Mouse (Mus musculus): ENCODE data around the gene U2surp. TPM values are rescaled to one million over a fixed set of nuclear protein-coding genes. Genes with fewer than 3 reads are reported as not detected.

The U2surp gene
- 113 and 122 TPM in 2 replicates for polyA plus RNA-seq (2015; fragmentation: Nextera tagmentation; extraction: Ambion mirVana)

- no peaks in the 10 kb centered on the region for H3K27me3 ChIP-seq
- H3K9me3 ChIP-seq = no peaks in the 10 kb centered on the region
- under 1% methylated on average over 74 of the region's 74 CpGs for WGBS
- peaks cover 28% of the 10 kb centered on the region for H3K4me1 ChIP-seq (replicated peaks)
- peak within 1 kb of the TSS; percentile 89 for H3K4me3 ChIP-seq
- no peaks in the 10 kb centered on the region for H3K36me3 ChIP-seq
- peak within 1 kb of the TSS; percentile 96 for H3K4me2 ChIP-seq
- peak within 1 kb of the TSS; percentile 95 for H3K9ac ChIP-seq
- ATAC-seq (ENCODE audit: low FRiP score, low read depth) = peak; percentile 96
- H3K27ac ChIP-seq (replicated peaks) = peak within 1 kb of the TSS; percentile 92
These were observed at the start of gene U2surp for GRCm38 (mm10) chr9:95511472-95512330. TSS of gene U2surp (minus strand) at chr9:95511996.

GRCm38 (mm10) chr9:95559936-95560735 is 48.3 kb upstream of the U2surp start:
- peaks cover 7% of the 10 kb centered on the region for H3K27me3 ChIP-seq
- H3K27ac ChIP-seq (replicated peaks) = peak overlapping the region; percentile 85
- no peaks in the 10 kb centered on the region for H3K36me3 ChIP-seq
- WGBS = 15% methylated on average over 64 of the region's 78 CpGs
- peak overlapping the region; percentile 71 for H3K9ac ChIP-seq
- peak; percentile 79 for ATAC-seq (ENCODE audit: low FRiP score, low read depth)
- H3K4me2 ChIP-seq = peak overlapping the region; percentile 92
- H3K9me3 ChIP-seq = no peaks in the 10 kb centered on the region
- peak overlapping the region; percentile 75 for H3K4me3 ChIP-seq
- peaks cover 21% of the 10 kb centered on the region for H3K4me1 ChIP-seq (replicated peaks)

DNA sequence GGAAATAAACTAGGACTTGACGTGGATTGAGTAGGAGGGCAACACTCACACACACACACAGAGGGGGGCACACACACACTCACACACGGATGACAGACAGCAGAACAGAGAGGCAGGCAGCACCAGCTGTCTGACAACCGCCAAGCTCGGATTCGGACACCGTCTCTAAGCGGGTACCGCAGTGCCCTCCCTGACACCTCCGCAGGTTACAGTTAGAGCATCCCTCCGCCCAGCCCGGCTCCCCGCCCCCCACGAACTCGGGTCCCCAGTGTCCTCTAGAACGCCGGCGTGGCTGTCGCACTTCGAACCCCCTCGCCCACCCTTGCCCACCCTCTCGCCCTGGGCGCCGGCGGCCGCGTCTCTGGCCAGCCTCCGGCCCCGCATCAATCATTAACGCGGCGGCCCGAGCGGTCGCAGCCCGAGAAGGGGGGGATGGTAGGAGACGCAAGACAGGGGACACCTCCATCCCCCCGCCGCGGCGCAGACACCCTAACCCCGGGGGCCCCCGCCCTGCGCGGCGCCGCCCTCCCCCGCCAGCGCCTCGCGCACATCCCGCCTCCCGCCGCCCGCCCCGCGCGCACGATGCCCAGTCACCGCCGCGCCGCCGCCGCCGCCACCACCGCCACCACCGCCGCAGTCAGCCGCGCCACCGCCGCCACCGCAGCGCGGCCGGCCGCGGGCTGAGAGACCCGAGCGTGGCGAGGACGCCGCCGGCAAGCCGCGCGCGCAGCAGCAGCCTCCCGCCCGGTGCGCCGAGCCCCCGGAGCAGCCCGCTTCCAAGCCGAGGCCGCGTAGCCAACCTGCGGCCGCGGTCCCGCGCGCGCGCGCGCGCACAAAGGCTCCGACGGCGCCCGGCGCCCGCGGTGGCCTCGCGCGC is 47.5 kb upstream of the U2surp start, which contains the start of gene Paqr9:
TSS of gene Paqr9 (plus strand) at position 599 of the 877 bp plus-strand sequence.
- Histone ChIP-seq H3K4me2 (peak within 1 kb of the TSS; percentile 92), H3K9ac (peak within 1 kb of the TSS; percentile 71), H3K36me3 (no peaks in the 10 kb centered on the region), H3K9me3 (no peaks in the 10 kb centered on the region), H3K4me1 (replicated peaks) (peaks cover 21% of the 10 kb centered on the region), H3K4me3 (peak within 1 kb of the TSS; percentile 75), H3K27ac (replicated peaks) (peak within 1 kb of the TSS; percentile 85), H3K27me3 (peaks cover 7% of the 10 kb centered on the region)
- ATAC-seq (ENCODE audit: low FRiP score, low read depth) = peak; percentile 72
- under 1% methylated on average over 74 of the region's 118 CpGs for WGBS

DNA sequence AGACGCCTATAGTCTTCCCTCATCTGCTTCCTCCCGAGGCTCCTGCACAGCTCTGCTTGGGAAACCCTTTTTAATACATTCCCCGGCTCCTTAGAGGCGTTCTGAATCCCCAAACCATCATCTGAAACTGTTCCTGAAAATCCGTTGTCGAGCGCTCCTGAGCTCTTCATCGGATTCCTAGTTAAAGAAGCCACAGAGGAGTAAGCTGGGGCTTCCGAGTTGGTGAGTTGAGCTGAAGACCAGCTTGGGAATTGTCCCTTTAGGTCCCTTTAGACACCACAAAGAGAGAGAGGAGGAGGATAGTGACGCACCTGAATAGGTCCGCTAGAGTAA is 46.9 kb upstream of the U2surp start:
- Histone ChIP-seq H3K4me1 (replicated peaks) (peaks cover 21% of the 10 kb centered on the region), H3K27ac (replicated peaks) (peak overlapping the region; percentile 85), H3K4me2 (peak overlapping the region; percentile 92), H3K4me3 (peak overlapping the region; percentile 75), H3K27me3 (peaks cover 7% of the 10 kb centered on the region), H3K9me3 (no peaks in the 10 kb centered on the region), H3K36me3 (no peaks in the 10 kb centered on the region), H3K9ac (peak overlapping the region; percentile 71)
- ATAC-seq (ENCODE audit: low FRiP score, low read depth) = no peak
- WGBS = 6% methylated on average over 11 of the region's 11 CpGs

DNA sequence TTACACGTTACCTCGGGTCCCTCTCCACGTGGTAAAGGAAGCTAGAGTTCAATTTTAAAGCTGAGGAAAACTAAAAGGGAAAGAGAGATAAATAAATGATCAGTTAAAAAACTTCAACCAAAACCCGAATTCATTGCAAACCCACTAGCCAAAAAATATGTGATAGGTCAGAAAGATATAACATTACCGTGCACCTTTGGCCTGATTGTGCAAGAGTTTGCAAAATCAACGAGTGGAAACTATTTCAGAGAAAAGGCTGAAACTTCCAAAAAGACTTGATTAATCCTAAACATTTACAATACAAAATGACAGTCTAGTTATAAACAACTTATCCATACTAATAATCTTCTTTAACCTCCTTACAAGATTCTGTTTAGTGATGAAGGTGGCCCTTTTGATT is 45.9 kb upstream of the U2surp start:
- H3K36me3 ChIP-seq = no peaks in the 10 kb centered on the region
- no peak overlapping the region for H3K27ac ChIP-seq (replicated peaks)
- ATAC-seq (ENCODE audit: low FRiP score, low read depth) = no peak
- no peaks in the 10 kb centered on the region for H3K9me3 ChIP-seq
- H3K4me3 ChIP-seq = no peak overlapping the region
- peaks cover 7% of the 10 kb centered on the region for H3K27me3 ChIP-seq
- H3K4me2 ChIP-seq = no peak overlapping the region
- 74% methylated on average over 6 of the region's 6 CpGs for WGBS
- peaks cover 16% of the 10 kb centered on the region for H3K4me1 ChIP-seq (replicated peaks)
- H3K9ac ChIP-seq = no peak overlapping the region

GRCm38 (mm10) chr9:95556067-95556512 is 44.3 kb upstream of the U2surp start:
- 92% methylated on average over 4 of the region's 4 CpGs for WGBS
- Histone ChIP-seq H3K27ac (replicated peaks) (no peak overlapping the region), H3K4me3 (no peak overlapping the region), H3K36me3 (no peaks in the 10 kb centered on the region), H3K4me1 (replicated peaks) (peaks cover 12% of the 10 kb centered on the region), H3K27me3 (peaks cover 4% of the 10 kb centered on the region), H3K9me3 (no peaks in the 10 kb centered on the region), H3K4me2 (no peak overlapping the region), H3K9ac (no peak overlapping the region)
- no peak for ATAC-seq (ENCODE audit: low FRiP score, low read depth)

DNA sequence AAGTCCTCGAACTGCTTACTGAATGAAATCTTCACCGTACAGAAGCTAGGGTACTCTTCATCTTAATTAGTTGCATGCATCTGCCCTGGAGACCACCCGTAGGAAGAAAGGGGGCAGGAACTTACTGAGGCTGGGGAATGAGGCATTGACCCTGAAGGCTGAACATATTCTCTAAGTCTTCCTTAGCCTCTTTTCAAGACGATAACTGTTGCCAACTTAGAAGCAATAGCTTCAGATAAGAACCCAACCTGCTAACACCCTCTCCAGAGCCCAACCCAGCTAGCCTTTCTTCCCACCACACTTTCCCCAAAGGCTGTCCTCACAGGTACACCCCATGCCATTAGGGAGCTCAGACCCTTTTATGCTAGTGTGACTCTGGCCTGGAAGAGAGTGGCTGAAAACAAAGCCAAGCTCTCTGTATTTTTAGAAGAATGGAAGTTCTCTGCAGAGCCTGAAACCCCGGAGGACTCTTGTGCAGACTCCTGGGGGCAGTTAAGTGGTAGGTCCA is 43.5 kb upstream of the U2surp start:
- Histone ChIP-seq H3K4me1 (replicated peaks) (peaks cover 4% of the 10 kb centered on the region), H3K9me3 (no peaks in the 10 kb centered on the region), H3K9ac (no peak overlapping the region), H3K27ac (replicated peaks) (no peak overlapping the region), H3K27me3 (no peaks in the 10 kb centered on the region; the same call in 1 of the 2 replicates), H3K4me2 (no peak overlapping the region), H3K36me3 (no peaks in the 10 kb centered on the region), H3K4me3 (no peak overlapping the region)
- ATAC-seq (ENCODE audit: low FRiP score, low read depth) = no peak
- WGBS = 71% methylated on average over 5 of the region's 5 CpGs

- H3K4me2 ChIP-seq = no peak overlapping the region
- ATAC-seq (ENCODE audit: low FRiP score, low read depth) = no peak
- no peaks in the 10 kb centered on the region for H3K9me3 ChIP-seq
- no peaks in the 10 kb centered on the region; the same call in 1 of the 2 replicates for H3K27me3 ChIP-seq
- no peak overlapping the region for H3K27ac ChIP-seq (replicated peaks)
- no peak overlapping the region for H3K4me3 ChIP-seq
- no peak overlapping the region for H3K9ac ChIP-seq
- WGBS = 85% methylated on average over 18 of the region's 18 CpGs
- no peaks in the 10 kb centered on the region for H3K36me3 ChIP-seq
- H3K4me1 ChIP-seq (replicated peaks) = peaks cover 4% of the 10 kb centered on the region; the same call in 1 of the 2 replicates
These were observed 42.7 kb upstream of the U2surp start for GRCm38 (mm10) chr9:95554231-95555221.

DNA sequence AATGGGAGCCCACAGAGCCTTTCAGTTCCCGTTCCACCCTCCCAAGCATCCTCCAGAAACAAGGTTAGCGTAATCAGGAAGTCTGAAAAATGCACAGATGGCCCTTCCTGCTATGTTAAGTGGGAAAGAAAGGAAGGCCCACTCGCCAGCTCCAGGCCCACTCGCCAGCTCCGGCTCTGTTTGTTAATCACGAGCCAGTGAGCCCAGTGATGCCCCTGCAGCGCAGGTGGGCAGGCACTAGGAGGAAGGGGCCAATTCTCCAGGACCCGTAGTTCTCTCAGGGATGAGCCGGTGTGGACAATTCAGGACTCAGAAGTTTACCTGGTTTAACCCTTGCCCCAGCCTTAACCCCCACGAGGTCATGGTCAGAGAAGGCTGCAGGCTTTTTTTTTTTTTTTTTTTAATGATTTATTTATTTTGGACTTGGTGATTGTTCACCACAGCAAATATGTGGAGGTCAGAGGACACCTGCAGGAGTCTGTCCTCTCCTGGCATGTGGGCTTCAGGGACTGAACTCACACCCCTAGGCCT is 40.4 kb upstream of the U2surp start:
- no peak for ATAC-seq (ENCODE audit: low FRiP score, low read depth)
- Histone ChIP-seq H3K9ac (no peak overlapping the region), H3K4me2 (no peak overlapping the region), H3K4me3 (no peak overlapping the region), H3K4me1 (replicated peaks) (no peaks in the 10 kb centered on the region), H3K9me3 (no peaks in the 10 kb centered on the region), H3K36me3 (no peaks in the 10 kb centered on the region), H3K27me3 (no peaks in the 10 kb centered on the region), H3K27ac (replicated peaks) (no peak overlapping the region)
- WGBS = 77% methylated on average over 10 of the region's 10 CpGs

Data from hindbrain, embryonic 15.5 days (tissue).